Mouse (Mus musculus) intestine, embryonic 15.5 days (tissue): ENCODE measurements around the gene Ano10. TPM values are rescaled to one million over a fixed set of nuclear protein-coding genes. Genes with fewer than 3 reads are reported as not detected.

Experiments used
- ATAC-seq: fragments of 200-750 bp; cut with Nextera tagmentation; 2 replicates; pipeline ENCODE4 v1.8.0; 2017; ENCODE audit warnings: moderate TSS enrichment, moderate library complexity
- H3K27ac ChIP-seq: fragments of 300-500 bp; sonication (generic); 2 replicates; pipeline ENCODE4 v1.5.1; 2015; ENCODE audit warnings: mild to moderate bottlenecking, inconsistent platforms
- H3K27me3 ChIP-seq: fragments of 300-500 bp; sonication (generic); replicated peaks from 2 replicates; pipeline ENCODE4 v1.6.1; 2015; ENCODE audit warnings: inconsistent platforms
- H3K36me3 ChIP-seq: fragments of 300-500 bp; sonication (generic); 2 replicates; pipeline ENCODE4 v1.6.1; 2015; ENCODE audit warnings: inconsistent platforms
- H3K4me1 ChIP-seq: fragments of 300-500 bp; sonication (generic); replicated peaks from 2 replicates; pipeline ENCODE4 v1.6.1; 2015; ENCODE audit warnings: inconsistent platforms
- H3K4me2 ChIP-seq: fragments of 300-500 bp; sonication (generic); replicated peaks from 2 replicates; pipeline ENCODE4 v1.6.1; 2015; ENCODE audit warnings: mild to moderate bottlenecking, inconsistent platforms
- H3K4me3 ChIP-seq: fragments of 300-500 bp; sonication (generic); replicated peaks from 2 replicates; pipeline ENCODE4 v1.5.1; 2015; ENCODE audit warnings: inconsistent platforms
- H3K9ac ChIP-seq: fragments of 300-500 bp; sonication (generic); 2 replicates; pipeline ENCODE4 v1.6.1; 2015; ENCODE audit warnings: inconsistent platforms
- H3K9me3 ChIP-seq: fragments of 300-500 bp; sonication (generic); 2 replicates; pipeline ENCODE4 v1.6.1; 2016; ENCODE audit warnings: inconsistent platforms
- WGBS: fragments of 180-500 bp; shearing (Covaris S2); methylation state at CpG from one replicate; pipeline ENCODE4 v1.1.7; 2015; 5-methylcytosine and 5-hydroxymethylcytosine counted together
- polyA plus RNA-seq: library from polyadenylated mRNA; unstranded; fragments of >200 nt; fragmentation: Nextera tagmentation; extraction: Ambion mirVana; gene quantifications from 2 replicates; pipeline ENCODE4 v1.2.1, GENCODE M21; 2015

Ano10 gene
- polyA plus RNA-seq, 1 experiment from 2014 or later: 33.1 TPM

- Histone ChIP-seq H3K4me1 (no peaks in the 10 kb centered on the region), H3K27ac (no peak overlapping the region), H3K27me3 (no peaks in the 10 kb centered on the region), H3K4me2 (no peak overlapping the region), H3K9ac (no peak overlapping the region), H3K9me3 (no peaks in the 10 kb centered on the region), H3K36me3 (no peaks in the 10 kb centered on the region; the same call in 1 of the 2 replicates), H3K4me3 (no peak overlapping the region)
- ATAC-seq: no peak; the same call in 1 of the 2 replicates
- WGBS: 86% methylated on average over 3 of the region's 3 CpGs
These were observed 24.8 kb downstream of the Ano10 start for GRCm38 (mm10) chr9:122269256-122270041.

GRCm38 (mm10) chr9:122265526-122266210, 28.6 kb downstream of the Ano10 start:
- Histone ChIP-seq H3K27me3 (no peaks in the 10 kb centered on the region), H3K4me1 (no peaks in the 10 kb centered on the region), H3K36me3 (peaks cover 6% of the 10 kb centered on the region; the same call in 1 of the 2 replicates), H3K9ac (no peak overlapping the region), H3K4me2 (no peak overlapping the region), H3K4me3 (no peak overlapping the region), H3K27ac (no peak overlapping the region), H3K9me3 (no peaks in the 10 kb centered on the region)
- 88% methylated on average over 10 of the region's 10 CpGs for WGBS
- no peak for ATAC-seq

GRCm38 (mm10) chr9:122263140-122263539, 31.1 kb downstream of the Ano10 start:
- no peaks in the 10 kb centered on the region for H3K4me1 ChIP-seq
- no peak overlapping the region for H3K4me2 ChIP-seq
- H3K9me3 ChIP-seq: no peaks in the 10 kb centered on the region
- H3K9ac ChIP-seq: no peak overlapping the region
- no peaks in the 10 kb centered on the region for H3K27me3 ChIP-seq
- no peak overlapping the region for H3K4me3 ChIP-seq
- ATAC-seq: no peak
- H3K36me3 ChIP-seq: peaks cover 6% of the 10 kb centered on the region; the same call in 1 of the 2 replicates
- no peak overlapping the region for H3K27ac ChIP-seq

GRCm38 (mm10) chr9:122254386-122254785, 39.8 kb downstream of the Ano10 start:
- H3K27me3 ChIP-seq: no peaks in the 10 kb centered on the region
- 87% methylated on average over 3 of the region's 3 CpGs for WGBS
- H3K36me3 ChIP-seq: peaks cover 7% of the 10 kb centered on the region; the same call in 1 of the 2 replicates
- no peak overlapping the region for H3K4me2 ChIP-seq
- no peaks in the 10 kb centered on the region for H3K9me3 ChIP-seq
- H3K4me1 ChIP-seq: no peaks in the 10 kb centered on the region
- no peak overlapping the region for H3K4me3 ChIP-seq
- H3K9ac ChIP-seq: no peak overlapping the region
- no peak for ATAC-seq
- no peak overlapping the region for H3K27ac ChIP-seq

GRCm38 (mm10) chr9:122252113-122252512, 42.1 kb downstream of the Ano10 start:
- no peak overlapping the region for H3K4me2 ChIP-seq
- no peak overlapping the region for H3K9ac ChIP-seq
- peaks cover 7% of the 10 kb centered on the region; the same call in 1 of the 2 replicates for H3K36me3 ChIP-seq
- H3K4me3 ChIP-seq: no peak overlapping the region
- ATAC-seq: no peak
- H3K9me3 ChIP-seq: no peaks in the 10 kb centered on the region
- no peak overlapping the region for H3K27ac ChIP-seq
- H3K27me3 ChIP-seq: no peaks in the 10 kb centered on the region
- H3K4me1 ChIP-seq: no peaks in the 10 kb centered on the region
- 75% methylated on average over 1 of the region's 1 CpGs for WGBS

- no peak overlapping the region for H3K4me3 ChIP-seq
- H3K4me2 ChIP-seq: no peak overlapping the region
- H3K27ac ChIP-seq: no peak overlapping the region
- no peak overlapping the region for H3K9ac ChIP-seq
- peak; percentile 58; the same call in 1 of the 2 replicates for ATAC-seq
- 48% methylated on average over 8 of the region's 8 CpGs for WGBS
- no peaks in the 10 kb centered on the region for H3K4me1 ChIP-seq
- no peaks in the 10 kb centered on the region for H3K9me3 ChIP-seq
- peaks cover 3% of the 10 kb centered on the region; the same call in 1 of the 2 replicates for H3K36me3 ChIP-seq
- no peaks in the 10 kb centered on the region for H3K27me3 ChIP-seq
These were observed 46.1 kb downstream of the Ano10 start for GRCm38 (mm10) chr9:122248168-122248567.

- Histone ChIP-seq H3K4me2 (no peak overlapping the region), H3K27me3 (no peaks in the 10 kb centered on the region), H3K9ac (no peak overlapping the region), H3K4me3 (no peak overlapping the region), H3K27ac (no peak overlapping the region), H3K9me3 (no peaks in the 10 kb centered on the region), H3K36me3 (no peaks in the 10 kb centered on the region), H3K4me1 (no peaks in the 10 kb centered on the region)
- 39% methylated on average over 13 of the region's 13 CpGs for WGBS
- peak; percentile 44; the same call in 1 of the 2 replicates for ATAC-seq
These were observed 46.7 kb downstream of the Ano10 start for GRCm38 (mm10) chr9:122247430-122248027.

- no peaks in the 10 kb centered on the region for H3K27me3 ChIP-seq
- 83% methylated on average over 8 of the region's 8 CpGs for WGBS
- no peak overlapping the region for H3K27ac ChIP-seq
- no peak for ATAC-seq
- H3K9ac ChIP-seq: no peak overlapping the region
- H3K4me2 ChIP-seq: no peak overlapping the region
- H3K4me3 ChIP-seq: no peak overlapping the region
- no peaks in the 10 kb centered on the region for H3K4me1 ChIP-seq
- H3K9me3 ChIP-seq: no peaks in the 10 kb centered on the region
- H3K36me3 ChIP-seq: no peaks in the 10 kb centered on the region
These were observed 48.3 kb downstream of the Ano10 start for GRCm38 (mm10) chr9:122245879-122246278.

- Histone ChIP-seq H3K9ac (no peak overlapping the region), H3K4me3 (no peak overlapping the region), H3K27ac (no peak overlapping the region), H3K9me3 (no peaks in the 10 kb centered on the region), H3K27me3 (no peaks in the 10 kb centered on the region), H3K36me3 (no peaks in the 10 kb centered on the region), H3K4me2 (no peak overlapping the region), H3K4me1 (no peaks in the 10 kb centered on the region)
- no peak for ATAC-seq
- 78% methylated on average over 4 of the region's 4 CpGs for WGBS
These were observed 48.8 kb downstream of the Ano10 start for GRCm38 (mm10) chr9:122245471-122245870.

- H3K4me3 ChIP-seq: no peak overlapping the region
- no peaks in the 10 kb centered on the region for H3K27me3 ChIP-seq
- 31% methylated on average over 2 of the region's 2 CpGs for WGBS
- no peak for ATAC-seq
- no peaks in the 10 kb centered on the region for H3K36me3 ChIP-seq
- H3K9me3 ChIP-seq: no peaks in the 10 kb centered on the region
- H3K4me1 ChIP-seq: no peaks in the 10 kb centered on the region
- no peak overlapping the region for H3K9ac ChIP-seq
- no peak overlapping the region for H3K4me2 ChIP-seq
- H3K27ac ChIP-seq: no peak overlapping the region
These were observed 49.4 kb downstream of the Ano10 start for GRCm38 (mm10) chr9:122244800-122245165.

- no peak overlapping the region for H3K4me3 ChIP-seq
- H3K27ac ChIP-seq: no peak overlapping the region
- no peaks in the 10 kb centered on the region for H3K9me3 ChIP-seq
- no peaks in the 10 kb centered on the region for H3K4me1 ChIP-seq
- no peaks in the 10 kb centered on the region for H3K27me3 ChIP-seq
- no peak overlapping the region for H3K4me2 ChIP-seq
- no peak overlapping the region for H3K9ac ChIP-seq
- no peaks in the 10 kb centered on the region for H3K36me3 ChIP-seq
- WGBS: 38% methylated on average over 4 of the region's 4 CpGs
- ATAC-seq: no peak
These were observed 50.0 kb downstream of the Ano10 start for GRCm38 (mm10) chr9:122244080-122244799.

GRCm38 (mm10) chr9:122243297-122243696, 50.9 kb downstream of the Ano10 start:
- no peak overlapping the region for H3K4me2 ChIP-seq
- WGBS: 58% methylated on average over 1 of the region's 1 CpGs
- no peaks in the 10 kb centered on the region for H3K27me3 ChIP-seq
- no peaks in the 10 kb centered on the region for H3K36me3 ChIP-seq
- H3K9ac ChIP-seq: no peak overlapping the region
- H3K4me1 ChIP-seq: no peaks in the 10 kb centered on the region
- no peaks in the 10 kb centered on the region for H3K9me3 ChIP-seq
- no peak overlapping the region for H3K27ac ChIP-seq
- H3K4me3 ChIP-seq: no peak overlapping the region
- no peak for ATAC-seq
